Mouse (Mus musculus) forelimb bud, embryonic 11.5 days (tissue): ENCODE results near the gene Bmp4.

Experiments used
- DNase-seq: peaks from one replicate; pipeline ENCODE4 v3.0.0-alpha.2; 2012; ENCODE audit warnings: low read depth, low spot score

Bmp4 gene

GRCm38 (mm10) chr14:46390249-46390775 lies at the start of gene Bmp4:
Gene Bmp4 (minus strand): TSS chr14:46390669.
- peak; percentile 73 for DNase-seq

- no peak for DNase-seq
Observed at GRCm38 (mm10) chr14:46439461-46440048, 49.1 kb upstream of the Bmp4 start.

GRCm38 (mm10) chr14:46436471-46437090 lies 46.1 kb upstream of the Bmp4 start:
- peak; percentile 79 for DNase-seq

- no peak for DNase-seq
Observed at GRCm38 (mm10) chr14:46430231-46430630, 39.8 kb upstream of the Bmp4 start.

GRCm38 (mm10) chr14:46427251-46427650 lies 36.8 kb upstream of the Bmp4 start:
- DNase-seq, result no peak

DNA sequence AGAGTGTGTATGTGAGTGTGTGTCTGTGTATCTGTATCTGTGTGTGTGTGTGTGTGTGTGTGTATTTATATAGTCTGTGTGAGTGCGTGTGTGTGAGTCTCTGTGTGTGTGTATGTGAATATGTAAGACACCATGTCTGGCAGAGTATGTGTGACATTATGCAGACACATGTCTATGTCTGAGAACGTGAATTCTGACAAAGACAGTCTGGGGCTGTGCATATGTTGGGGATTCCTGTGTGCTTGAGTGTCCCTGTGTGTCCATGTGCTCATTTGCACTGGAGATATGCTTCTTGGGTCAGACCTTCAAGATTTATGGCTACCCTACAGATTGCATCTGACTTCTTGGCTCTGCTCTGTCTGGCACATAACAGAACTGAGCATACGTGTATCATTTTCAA lies 31.4 kb upstream of the Bmp4 start:
- no peak for DNase-seq

GRCm38 (mm10) chr14:46419269-46419668 lies 28.8 kb upstream of the Bmp4 start:
- no peak for DNase-seq

DNA sequence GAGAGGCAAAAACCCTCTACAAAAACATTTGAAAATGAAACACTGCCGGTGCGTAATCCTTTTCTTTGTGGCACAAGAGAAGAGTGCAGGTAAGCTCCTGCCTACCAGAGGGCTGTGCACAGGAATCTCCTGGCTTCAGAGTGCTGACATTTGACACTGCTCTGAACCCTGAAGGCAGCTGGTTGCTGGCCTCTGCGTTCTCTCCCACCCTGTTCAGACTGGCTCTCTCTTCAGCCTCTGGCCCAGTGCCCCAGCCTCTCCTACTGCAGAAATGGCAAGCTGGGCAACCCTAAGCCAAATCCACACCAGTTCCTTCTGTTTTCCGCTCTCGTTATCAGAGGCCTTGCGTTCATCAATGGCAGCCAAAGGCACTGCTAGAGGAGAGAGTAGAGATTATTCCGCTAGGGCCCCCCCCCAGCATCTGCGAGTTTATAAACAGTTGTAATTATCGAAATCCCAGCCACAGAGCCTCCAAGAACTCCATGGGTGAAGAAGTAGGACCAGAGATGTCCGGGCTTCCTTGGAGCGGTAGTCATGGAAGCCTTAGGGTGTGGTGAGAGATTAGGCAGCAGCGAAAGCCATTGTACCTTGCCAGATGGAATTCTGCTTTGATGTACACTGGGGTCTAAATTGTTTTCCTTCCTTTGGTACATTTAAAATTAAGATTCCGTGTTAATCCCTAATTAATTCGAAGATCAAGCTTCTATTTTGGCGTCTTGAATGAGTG lies 28.1 kb upstream of the Bmp4 start:
- no peak for DNase-seq

DNA sequence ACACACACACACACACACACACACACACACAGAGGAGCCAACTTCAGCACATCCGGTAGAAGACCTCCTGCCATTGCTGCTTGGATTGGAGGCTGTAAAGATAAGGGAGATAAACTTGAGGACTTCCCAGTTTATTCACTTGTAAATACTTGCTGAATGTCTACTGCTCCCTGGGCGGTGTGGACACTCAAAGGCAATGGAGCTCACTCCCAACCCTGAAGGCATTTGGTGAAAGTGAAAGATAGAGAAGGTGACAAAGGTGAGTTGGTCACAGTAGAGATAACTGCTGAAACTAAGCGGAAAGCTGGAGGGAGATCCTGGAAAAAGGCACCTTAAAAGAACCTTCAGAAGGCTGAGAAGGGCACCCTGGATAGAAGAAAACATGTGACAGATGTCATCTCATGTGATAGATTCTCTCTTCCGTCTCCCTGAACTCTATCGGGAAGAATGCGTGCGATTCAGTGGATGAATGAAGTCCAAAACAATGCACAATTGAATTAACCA lies 22.1 kb upstream of the Bmp4 start:
- DNase-seq, result no peak

GRCm38 (mm10) chr14:46410557-46411120 lies 20.2 kb upstream of the Bmp4 start:
- no peak for DNase-seq

DNA sequence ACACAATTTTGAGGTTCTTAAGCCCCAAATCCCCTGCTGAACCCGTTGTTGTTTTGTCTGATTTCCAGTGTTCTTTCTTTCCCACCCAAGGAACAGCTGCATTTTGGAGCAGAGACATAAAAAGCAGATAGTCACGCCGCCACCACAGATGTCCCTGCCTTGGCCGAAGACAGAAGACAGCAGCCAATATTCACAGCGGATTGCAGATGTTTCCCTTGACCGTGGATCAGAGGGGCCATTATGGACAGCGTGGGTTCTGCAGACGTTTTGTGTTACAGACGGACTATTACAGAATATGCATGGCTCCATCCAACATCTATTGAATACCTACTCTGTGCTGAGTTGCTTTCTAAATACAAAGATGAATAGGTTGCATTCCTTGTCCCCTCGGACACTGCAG lies 18.5 kb upstream of the Bmp4 start:
- no peak for DNase-seq

DNA sequence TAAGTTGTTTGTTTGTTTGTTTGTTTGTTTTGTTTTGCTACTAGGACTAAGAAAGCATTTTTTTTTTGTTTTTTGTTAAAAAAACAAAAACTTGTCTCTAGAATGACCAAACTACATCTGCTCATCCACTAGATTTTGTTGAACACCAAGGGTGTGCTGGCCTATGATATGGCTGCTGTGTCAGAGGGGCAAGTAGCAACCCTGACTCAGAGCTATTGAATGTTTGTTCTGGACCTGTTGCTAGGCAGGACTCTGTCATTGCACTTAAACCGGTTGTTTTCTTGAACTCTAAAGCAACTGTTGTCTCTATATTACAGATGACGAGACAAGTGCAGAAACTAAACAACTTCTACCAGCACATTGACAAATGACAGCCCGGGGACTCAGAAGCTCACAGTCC lies 17.9 kb upstream of the Bmp4 start:
- no peak for DNase-seq

- DNase-seq, result no peak
Observed at GRCm38 (mm10) chr14:46399925-46400324, 9.5 kb upstream of the Bmp4 start.

GRCm38 (mm10) chr14:46398091-46398695 lies 7.7 kb upstream of the Bmp4 start:
- no peak for DNase-seq

GRCm38 (mm10) chr14:46391621-46392170 lies 1.2 kb upstream of the Bmp4 start:
- DNase-seq, result no peak

DNA sequence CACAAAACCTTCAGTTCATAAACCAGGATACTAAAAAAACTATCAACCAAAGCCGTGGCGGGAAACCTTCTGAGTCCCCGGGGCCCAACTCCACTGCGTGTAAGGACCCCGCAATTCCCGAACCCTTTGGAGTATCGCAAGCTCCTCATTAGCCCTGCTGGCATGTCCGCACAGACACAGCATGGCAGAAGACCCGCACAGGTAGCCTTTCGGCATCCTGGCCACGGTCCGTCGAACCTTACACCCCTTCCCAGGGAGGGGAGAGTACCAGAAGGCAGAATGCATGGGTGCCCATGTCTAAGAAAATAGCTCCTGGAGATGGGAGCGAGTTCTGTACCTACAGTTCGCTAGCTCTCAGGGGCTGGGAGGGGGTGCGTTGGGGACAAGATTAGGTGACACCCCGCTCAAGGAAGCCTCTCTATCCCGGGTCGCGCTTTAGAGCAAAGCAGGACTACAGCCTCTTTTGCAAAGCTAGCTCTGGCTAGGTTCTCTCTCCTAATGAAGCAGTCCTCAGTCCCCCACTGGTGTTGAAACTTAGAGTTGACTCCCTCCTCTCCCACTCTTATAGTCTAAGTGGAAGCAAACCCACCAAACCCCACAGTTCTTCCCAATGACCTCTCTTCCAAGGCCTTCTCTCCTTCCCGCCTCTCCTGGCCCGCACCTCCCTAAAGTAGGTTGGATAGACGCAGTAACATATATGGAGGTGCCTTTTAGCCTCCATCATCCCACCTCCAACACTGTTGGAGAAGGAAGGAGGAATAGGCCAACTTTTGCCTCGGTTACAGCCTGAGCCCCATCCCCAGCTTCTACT lies 826 bp downstream of the Bmp4 start:
- DNase-seq, result no peak

- DNase-seq, result no peak
Observed at GRCm38 (mm10) chr14:46388636-46389035, 1.8 kb downstream of the Bmp4 start.

GRCm38 (mm10) chr14:46387821-46388481 lies 2.5 kb downstream of the Bmp4 start:
- no peak for DNase-seq

- no peak for DNase-seq
Observed at GRCm38 (mm10) chr14:46387357-46387671, 3.2 kb downstream of the Bmp4 start.
